Mouse (Mus musculus): ENCODE data around the gene Ndufa13.

DNA sequence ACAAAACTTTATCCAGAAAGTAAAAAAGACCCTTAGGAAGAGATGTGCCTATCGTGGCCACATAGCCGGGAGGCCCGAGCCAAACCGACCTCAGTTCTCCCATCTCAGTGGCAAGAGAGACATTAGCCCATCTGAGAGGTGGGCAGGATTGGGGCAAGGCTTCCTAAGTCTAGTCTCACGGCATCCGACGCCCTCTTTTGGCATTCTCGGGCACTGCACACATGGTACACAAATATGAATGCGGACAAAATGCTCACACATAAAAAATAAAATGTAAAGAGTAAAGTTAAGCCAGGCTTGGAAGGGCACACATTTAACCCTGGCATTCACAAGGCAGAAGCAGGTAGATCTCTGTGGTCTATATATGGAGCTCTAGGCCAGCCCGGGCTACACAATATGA is 48.5 kb downstream of the Ndufa13 start:
- no peak for TF ChIP-seq POLR2AphosphoS2 (IDR thresholded peaks at IDR 0.05; ENCODE audit: insufficient read length, low read depth)
- no peak for TF ChIP-seq POLR2A (IDR thresholded peaks at IDR 0.05; ENCODE audit: insufficient read length, low read depth)
- no peak for TF ChIP-seq MAX (IDR thresholded peaks at IDR 0.05; ENCODE audit: low read depth)
- no peak for TF ChIP-seq MYOD1 (IDR thresholded peaks at IDR 0.05; ENCODE audit: control insufficient read depth in 1 of 3, insufficient read length in 2 of 3, low read depth in 2 of 3)
- TF ChIP-seq SRF (IDR thresholded peaks at IDR 0.05; ENCODE audit: control insufficient read depth, insufficient read length, low read depth) = no peak
- TF ChIP-seq TCF12 (IDR thresholded peaks at IDR 0.05; ENCODE audit: insufficient read depth, poor library complexity, severe bottlenecking) = no peak
- no peak for TF ChIP-seq E2F4 (IDR thresholded peaks at IDR 0.05; ENCODE audit: insufficient read depth)
- TF ChIP-seq CEBPB (IDR thresholded peaks at IDR 0.05; ENCODE audit: insufficient read depth, poor library complexity, severe bottlenecking) = no peak
- TF ChIP-seq USF1 (IDR thresholded peaks at IDR 0.05; ENCODE audit: low read depth) = no peak
- no peak for TF ChIP-seq TCF3 (IDR thresholded peaks at IDR 0.05; ENCODE audit: insufficient read length, low read depth)

Measured in myocyte (in vitro differentiated cells).